Mouse (Mus musculus) midbrain, embryonic 12.5 days (tissue): ENCODE data around the gene Btnl4. TPM values are rescaled to one million over a fixed set of nuclear protein-coding genes. Genes with fewer than 3 reads are reported as not detected.
"Not testable (repeated sequence)": the region's sequence is repeated elsewhere in the genome, so short reads cannot be mapped to it uniquely, and the experiment has no call there.

Experiments
- ATAC-seq: fragments of 200-750 bp; cut with Nextera tagmentation; 2 replicates; pipeline ENCODE4 v1.8.0; 2017; ENCODE audit warnings: low read depth, moderate TSS enrichment, moderate library complexity; ENCODE audit not compliant: low FRiP score
- H3K27ac ChIP-seq: fragments of 300-500 bp; sonication (generic); replicated peaks from 2 replicates; pipeline ENCODE4 v1.5.1; 2016; ENCODE audit warnings: mild to moderate bottlenecking
- H3K27me3 ChIP-seq: fragments of 300-500 bp; sonication (generic); 2 replicates; pipeline ENCODE4 v1.6.1; 2016; ENCODE audit warnings: mild to moderate bottlenecking
- H3K36me3 ChIP-seq: fragments of 300-500 bp; sonication (generic); 2 replicates; pipeline ENCODE4 v1.6.1; 2016
- H3K4me1 ChIP-seq: fragments of 300-500 bp; sonication (generic); 2 replicates; pipeline ENCODE4 v1.6.1; 2016
- H3K4me2 ChIP-seq: fragments of 300-500 bp; sonication (generic); replicated peaks from 2 replicates; pipeline ENCODE4 v1.6.1; 2016; ENCODE audit warnings: mild to moderate bottlenecking, moderate library complexity
- H3K4me3 ChIP-seq: fragments of 300-500 bp; sonication (generic); 2 replicates; pipeline ENCODE4 v1.5.1; 2016; ENCODE audit warnings: mild to moderate bottlenecking
- H3K9ac ChIP-seq: fragments of 300-500 bp; sonication (generic); replicated peaks from 2 replicates; pipeline ENCODE4 v1.6.1; 2016; ENCODE audit warnings: mild to moderate bottlenecking, moderate library complexity
- H3K9me3 ChIP-seq: fragments of 300-500 bp; sonication (generic); 2 replicates; pipeline ENCODE4 v1.6.1; 2016; ENCODE audit warnings: mild to moderate bottlenecking
- WGBS: fragments of 180-500 bp; shearing (Covaris S2); methylation state at CpG from one replicate; pipeline ENCODE4 v1.1.7; 2016; 5-methylcytosine and 5-hydroxymethylcytosine counted together
- polyA plus RNA-seq: library from polyadenylated mRNA; unstranded; fragments of >200 nt; fragmentation: Nextera tagmentation; extraction: Ambion mirVana; gene quantifications from 2 replicates; pipeline ENCODE4 v1.2.1, GENCODE M21; 2016

The Btnl4 gene
- not detected in 2 replicates for polyA plus RNA-seq

DNA sequence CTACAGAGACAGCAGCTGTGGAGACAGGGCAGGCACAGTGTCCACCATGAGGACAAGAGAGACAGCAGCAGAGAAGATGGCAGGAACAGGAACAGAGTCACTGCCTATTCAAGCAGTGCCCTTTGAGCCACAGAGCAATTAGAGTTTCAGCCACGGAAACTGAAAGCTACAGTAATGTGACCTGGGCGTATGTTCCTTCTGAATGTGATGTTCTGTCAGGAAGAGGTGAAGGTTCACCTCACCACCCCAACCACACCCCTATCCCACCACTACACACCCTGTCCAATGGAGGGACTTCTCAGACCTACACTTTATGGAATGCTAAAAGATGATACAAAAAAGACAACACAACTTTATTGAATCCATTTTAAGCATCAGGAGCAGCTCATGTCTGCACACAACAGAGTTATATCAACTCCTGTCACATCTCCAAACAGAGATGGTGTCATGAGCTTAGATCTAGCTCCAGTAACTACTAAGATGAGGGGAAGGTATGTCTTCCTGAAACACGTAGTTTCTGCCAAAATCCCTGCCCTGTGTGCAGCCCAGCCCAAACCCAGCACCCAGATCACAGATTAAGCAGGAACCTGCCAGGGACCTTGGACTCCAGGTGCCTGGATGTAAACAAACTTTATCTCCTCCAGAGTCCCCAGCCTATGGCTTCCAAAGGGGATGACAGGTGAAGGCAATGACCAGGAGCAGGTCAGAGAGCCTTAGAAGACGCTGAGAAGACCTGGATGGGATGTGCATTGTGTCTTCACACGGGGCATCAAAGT is at the start of gene Btnl4:
Gene Btnl4 (minus strand): TSS at position 81 of the 776 bp plus-strand sequence.
- not testable (repeated sequence) for H3K27me3 ChIP-seq, H3K4me1 ChIP-seq, H3K4me2 ChIP-seq, H3K27ac ChIP-seq, H3K4me3 ChIP-seq, ATAC-seq, H3K36me3 ChIP-seq, H3K9ac ChIP-seq, H3K9me3 ChIP-seq
- WGBS: 87% methylated on average over 5 of the region's 5 CpGs

DNA sequence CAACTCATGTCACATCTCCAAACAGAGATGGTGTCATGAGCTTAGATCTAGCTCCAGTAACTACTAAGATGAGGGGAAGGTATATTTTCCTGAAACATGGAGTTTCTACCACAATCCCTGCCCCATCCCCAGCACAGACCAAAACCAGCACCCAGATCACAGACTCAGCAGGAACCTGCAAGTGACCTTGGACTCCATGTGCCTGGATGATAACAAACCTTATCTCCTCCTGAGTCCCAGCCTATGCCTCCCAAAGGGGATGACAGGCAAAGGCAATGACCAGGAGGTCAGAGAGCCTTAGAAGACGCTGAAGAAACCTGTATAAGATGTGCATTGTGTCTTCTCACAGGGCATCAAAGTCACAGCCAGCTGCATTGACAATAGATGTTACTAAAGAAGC is 41.9 kb upstream of the Btnl4 start:
- ATAC-seq: no peak
- no peaks in the 10 kb centered on the region for H3K9me3 ChIP-seq
- H3K4me2 ChIP-seq: no peak overlapping the region
- WGBS: 62% methylated on average over 1 of the region's 1 CpGs
- no peaks in the 10 kb centered on the region for H3K36me3 ChIP-seq
- H3K27ac ChIP-seq: no peak overlapping the region
- no peak overlapping the region for H3K4me3 ChIP-seq
- H3K27me3 ChIP-seq: no peaks in the 10 kb centered on the region
- H3K9ac ChIP-seq: no peak overlapping the region
- no peaks in the 10 kb centered on the region for H3K4me1 ChIP-seq

DNA sequence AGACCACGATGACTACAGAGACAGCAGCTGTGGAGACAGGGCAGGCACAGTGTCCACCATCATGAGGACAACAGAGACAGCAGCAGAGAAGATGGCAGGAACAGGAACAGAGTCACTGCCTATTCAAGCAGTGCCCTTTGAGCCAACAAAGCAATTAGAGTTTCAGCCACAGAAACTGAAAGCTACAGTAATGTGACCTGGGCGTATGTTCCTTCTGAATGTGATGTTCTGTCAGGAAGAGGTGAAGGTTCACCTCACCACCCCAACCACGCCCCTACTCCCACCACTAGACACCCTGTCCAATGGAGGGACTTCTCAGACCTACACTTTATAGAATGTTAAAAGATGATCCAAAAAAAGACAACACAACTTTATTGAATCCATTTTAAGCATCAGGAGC is 41.5 kb upstream of the Btnl4 start:
- not testable (repeated sequence) for H3K27me3 ChIP-seq, H3K4me1 ChIP-seq, H3K4me2 ChIP-seq, H3K27ac ChIP-seq, H3K36me3 ChIP-seq, ATAC-seq, H3K4me3 ChIP-seq, H3K9me3 ChIP-seq, H3K9ac ChIP-seq
- WGBS: 86% methylated on average over 3 of the region's 3 CpGs

DNA sequence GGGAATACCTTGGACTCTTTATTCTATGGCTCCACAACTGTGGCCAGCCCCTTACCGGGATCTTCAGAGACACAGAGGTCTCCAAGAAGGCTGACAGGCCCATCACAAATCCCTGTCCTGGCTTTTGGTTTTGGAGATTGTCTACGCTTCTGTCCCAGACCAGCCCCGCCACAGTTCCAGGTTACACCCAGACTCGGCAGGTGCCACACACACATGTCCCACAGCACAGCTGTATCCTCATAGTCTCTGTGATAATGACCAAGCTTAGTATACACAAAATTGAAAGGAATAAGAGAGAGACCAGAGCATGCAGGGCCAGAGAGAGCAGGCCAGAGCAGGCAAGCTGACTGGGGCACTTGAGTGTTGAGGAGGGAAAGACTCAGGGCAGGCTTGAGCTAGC is 40.7 kb upstream of the Btnl4 start:
- Histone ChIP-seq H3K9me3 (no peaks in the 10 kb centered on the region), H3K36me3 (no peaks in the 10 kb centered on the region), H3K4me3 (no peak overlapping the region), H3K4me2 (no peak overlapping the region), H3K9ac (no peak overlapping the region), H3K27me3 (no peaks in the 10 kb centered on the region), H3K27ac (no peak overlapping the region), H3K4me1 (no peaks in the 10 kb centered on the region)
- 88% methylated on average over 4 of the region's 4 CpGs for WGBS
- no peak for ATAC-seq

DNA sequence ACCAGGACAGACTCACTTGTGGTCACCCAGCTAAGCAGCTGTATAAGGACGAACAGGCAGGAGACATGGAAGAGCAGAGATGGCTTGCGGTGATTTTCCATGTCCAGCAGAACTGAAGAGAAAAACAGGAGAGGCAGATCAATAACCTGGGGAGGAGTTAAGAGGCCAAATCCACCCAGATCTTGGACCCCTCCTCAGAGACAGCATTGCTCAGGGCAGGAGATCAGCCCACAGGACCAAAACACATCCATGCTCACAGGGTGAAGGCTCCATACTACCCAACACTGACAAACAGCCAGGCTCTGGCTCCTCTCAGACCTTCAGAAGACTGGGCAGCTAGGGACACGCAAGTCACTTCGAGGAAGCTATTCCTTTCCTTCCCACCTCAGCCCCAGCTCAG is 40.1 kb upstream of the Btnl4 start, which contains the start of gene Btnl6:
Gene Btnl6 (minus strand): TSS at position 101 of the 400 bp plus-strand sequence.
- Histone ChIP-seq H3K4me1 (no peaks in the 10 kb centered on the region), H3K4me2 (no peak within 1 kb of the TSS), H3K27ac (no peak within 1 kb of the TSS), H3K36me3 (no peaks in the 10 kb centered on the region), H3K4me3 (no peak within 1 kb of the TSS), H3K27me3 (no peaks in the 10 kb centered on the region), H3K9me3 (no peaks in the 10 kb centered on the region), H3K9ac (no peak within 1 kb of the TSS)
- no peak for ATAC-seq
- 89% methylated on average over 4 of the region's 4 CpGs for WGBS

DNA sequence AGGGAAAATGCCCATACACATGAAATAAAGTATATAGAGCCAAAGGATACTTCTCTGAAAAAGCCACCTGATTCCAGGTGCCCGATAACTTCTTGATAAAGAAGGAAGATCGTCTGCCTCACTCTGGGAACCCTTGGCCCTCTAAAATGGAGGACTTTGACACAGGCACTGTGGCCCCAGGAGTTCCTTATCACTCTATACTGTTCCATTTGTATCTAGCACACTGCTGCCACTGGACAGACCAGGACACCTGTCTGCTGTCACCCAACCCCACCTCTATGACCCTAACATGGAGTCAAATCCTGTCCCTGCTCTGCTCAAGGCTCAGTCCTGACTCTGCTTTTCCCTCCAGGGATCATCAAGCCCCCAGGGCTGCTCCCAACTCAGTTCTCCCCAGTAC is 39.4 kb upstream of the Btnl4 start:
- Histone ChIP-seq H3K9me3 (no peaks in the 10 kb centered on the region), H3K27ac (no peak overlapping the region), H3K36me3 (no peaks in the 10 kb centered on the region), H3K27me3 (no peaks in the 10 kb centered on the region), H3K4me1 (no peaks in the 10 kb centered on the region), H3K9ac (no peak overlapping the region), H3K4me3 (no peak overlapping the region), H3K4me2 (no peak overlapping the region)
- 80% methylated on average over 2 of the region's 2 CpGs for WGBS
- no peak for ATAC-seq

DNA sequence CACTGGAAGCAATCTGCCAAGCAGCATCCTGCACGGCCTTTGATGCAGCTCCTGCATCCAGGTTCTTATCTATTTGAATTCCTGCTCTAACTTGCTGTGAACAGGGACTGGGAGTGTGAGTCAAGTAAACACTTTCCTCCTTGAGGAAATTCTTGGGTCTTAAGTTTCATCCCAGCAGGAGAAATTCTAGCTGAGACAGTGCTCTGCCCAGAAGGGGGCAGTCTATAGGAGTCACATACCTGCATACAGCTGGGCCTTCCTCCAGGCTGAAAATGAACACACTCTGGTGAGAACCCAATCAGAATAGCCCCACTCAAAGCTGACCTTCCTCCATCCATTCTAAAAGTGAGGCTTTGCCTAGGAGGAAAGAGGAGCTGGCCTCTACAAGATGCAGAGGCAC is 34.6 kb upstream of the Btnl4 start:
- not testable (repeated sequence) for H3K4me3 ChIP-seq, H3K9ac ChIP-seq, H3K4me1 ChIP-seq, H3K36me3 ChIP-seq, H3K9me3 ChIP-seq, H3K27me3 ChIP-seq, ATAC-seq, H3K4me2 ChIP-seq, H3K27ac ChIP-seq
- 76% methylated on average over 1 of the region's 1 CpGs for WGBS

DNA sequence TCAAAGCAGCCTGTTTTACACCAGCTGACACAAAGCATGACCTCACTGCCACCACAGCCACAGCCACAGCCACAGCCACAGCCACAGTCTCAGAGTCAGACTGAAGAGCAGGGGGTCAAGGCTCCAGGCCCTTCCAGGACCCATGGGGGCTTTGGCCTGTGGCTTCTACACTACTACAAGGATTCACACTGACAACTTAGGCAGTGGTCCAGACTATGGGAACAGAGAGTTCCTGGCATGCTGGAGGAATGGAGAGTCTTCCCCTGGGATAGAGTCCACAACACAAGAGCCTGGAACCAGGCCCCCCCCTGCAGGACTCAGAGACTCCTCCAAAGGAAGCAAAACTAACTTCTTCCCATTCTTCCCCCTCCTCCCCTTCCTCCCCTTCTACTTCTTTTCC is 30.5 kb upstream of the Btnl4 start:
- ATAC-seq: no peak
- no peak overlapping the region for H3K27ac ChIP-seq
- H3K36me3 ChIP-seq: no peaks in the 10 kb centered on the region
- H3K4me2 ChIP-seq: no peak overlapping the region
- H3K4me1 ChIP-seq: no peaks in the 10 kb centered on the region
- H3K9me3 ChIP-seq: no peaks in the 10 kb centered on the region
- H3K9ac ChIP-seq: no peak overlapping the region
- no peaks in the 10 kb centered on the region; the same call in 1 of the 2 replicates for H3K27me3 ChIP-seq
- H3K4me3 ChIP-seq: no peak overlapping the region

DNA sequence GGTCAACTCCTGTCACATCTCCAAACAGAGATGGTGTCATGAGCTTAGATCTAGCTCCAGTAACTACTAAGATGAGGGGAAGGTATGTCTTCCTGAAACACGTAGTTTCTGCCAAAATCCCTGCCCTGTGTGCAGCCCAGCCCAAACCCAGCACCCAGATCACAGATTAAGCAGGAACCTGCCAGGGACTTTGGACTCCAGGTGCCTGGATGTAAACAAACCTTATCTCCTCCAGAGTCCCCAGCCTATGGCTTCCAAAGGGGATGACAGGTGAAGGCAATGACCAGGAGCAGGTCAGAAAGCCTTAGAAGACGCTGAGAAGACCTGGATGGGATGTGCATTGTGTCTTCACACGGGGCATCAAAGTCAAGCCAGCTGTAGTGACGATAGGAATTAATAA is 20.6 kb upstream of the Btnl4 start:
- not testable (repeated sequence) for H3K4me2 ChIP-seq, ATAC-seq, H3K27ac ChIP-seq, H3K9ac ChIP-seq, H3K27me3 ChIP-seq, H3K4me1 ChIP-seq, H3K4me3 ChIP-seq, H3K36me3 ChIP-seq, H3K9me3 ChIP-seq
- WGBS: 82% methylated on average over 3 of the region's 4 CpGs

DNA sequence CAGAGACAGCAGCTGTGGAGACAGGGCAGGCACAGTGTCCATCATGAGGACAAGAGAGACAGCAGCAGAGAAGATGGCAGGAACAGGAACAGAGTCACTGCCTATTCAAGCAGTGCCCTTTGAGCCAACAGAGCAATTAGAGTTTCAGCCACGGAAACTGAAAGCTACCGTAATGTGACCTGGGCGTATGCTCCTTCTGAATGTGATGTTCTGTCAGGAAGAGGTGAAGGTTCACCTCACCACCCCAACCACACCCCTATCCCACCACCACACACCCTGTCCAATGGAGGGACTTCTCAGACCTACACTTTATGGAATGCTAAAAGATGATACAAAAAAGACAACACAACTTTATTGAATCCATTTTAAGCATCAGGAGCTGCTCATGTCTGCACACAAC is 20.2 kb upstream of the Btnl4 start:
- ATAC-seq, H3K27me3 ChIP-seq, H3K27ac ChIP-seq, H3K9ac ChIP-seq, H3K9me3 ChIP-seq, H3K4me3 ChIP-seq, H3K4me2 ChIP-seq, H3K36me3 ChIP-seq, H3K4me1 ChIP-seq: not testable (repeated sequence)
- 84% methylated on average over 3 of the region's 3 CpGs for WGBS

DNA sequence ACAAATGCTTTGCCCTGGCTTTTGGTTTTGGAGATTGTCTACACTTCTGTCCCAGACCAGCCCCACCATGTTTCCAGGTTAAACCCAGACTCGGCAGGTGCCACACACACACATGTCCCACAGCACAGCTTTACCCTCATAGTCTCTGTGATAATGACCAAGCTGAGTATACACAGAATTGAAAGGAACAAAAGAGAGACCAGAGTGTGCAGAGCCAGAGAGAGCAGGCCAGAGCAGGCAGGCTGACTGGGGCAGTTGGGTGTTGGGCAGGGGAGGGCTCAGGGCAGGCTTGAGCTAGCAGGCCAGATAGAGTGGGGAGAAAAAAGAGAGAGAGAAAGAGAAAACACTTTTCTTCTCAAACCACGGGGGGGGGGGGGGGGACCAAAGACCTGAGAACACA is 19.4 kb upstream of the Btnl4 start:
- no peak for ATAC-seq
- no peaks in the 10 kb centered on the region for H3K4me1 ChIP-seq

DNA sequence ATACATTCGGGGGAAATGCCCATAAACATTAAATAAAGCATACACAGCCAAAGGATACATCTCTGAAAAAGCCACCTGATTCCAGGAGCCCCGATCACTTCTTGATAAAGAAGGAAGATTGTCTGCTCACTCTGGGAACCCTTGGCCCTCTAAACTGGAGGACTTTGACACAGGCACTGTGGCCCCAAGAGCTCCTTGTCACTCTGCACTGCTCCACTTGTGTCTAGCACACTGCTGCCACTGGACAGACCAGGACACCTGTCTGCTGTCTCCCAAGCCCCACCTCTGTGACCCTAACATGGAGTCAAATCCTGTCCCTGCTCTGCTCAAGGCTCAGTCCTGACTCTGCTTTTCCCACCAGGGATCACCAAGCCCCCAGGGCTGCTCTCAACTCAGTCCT is 18.0 kb upstream of the Btnl4 start:
- H3K27me3 ChIP-seq, H3K27ac ChIP-seq, H3K4me1 ChIP-seq, H3K36me3 ChIP-seq, H3K9ac ChIP-seq, H3K4me3 ChIP-seq, H3K9me3 ChIP-seq, H3K4me2 ChIP-seq, ATAC-seq: not testable (repeated sequence)
- 90% methylated on average over 2 of the region's 2 CpGs for WGBS

More for the DNA sequence above, 19.4 kb upstream of the Btnl4 start:
- Histone ChIP-seq H3K9ac (no peak overlapping the region), H3K4me2 (no peak overlapping the region), H3K36me3 (no peaks in the 10 kb centered on the region), H3K4me3 (no peak overlapping the region), H3K27me3 (no peaks in the 10 kb centered on the region), H3K27ac (no peak overlapping the region), H3K9me3 (no peaks in the 10 kb centered on the region)
- WGBS: 88% methylated on average over 1 of the region's 2 CpGs

DNA sequence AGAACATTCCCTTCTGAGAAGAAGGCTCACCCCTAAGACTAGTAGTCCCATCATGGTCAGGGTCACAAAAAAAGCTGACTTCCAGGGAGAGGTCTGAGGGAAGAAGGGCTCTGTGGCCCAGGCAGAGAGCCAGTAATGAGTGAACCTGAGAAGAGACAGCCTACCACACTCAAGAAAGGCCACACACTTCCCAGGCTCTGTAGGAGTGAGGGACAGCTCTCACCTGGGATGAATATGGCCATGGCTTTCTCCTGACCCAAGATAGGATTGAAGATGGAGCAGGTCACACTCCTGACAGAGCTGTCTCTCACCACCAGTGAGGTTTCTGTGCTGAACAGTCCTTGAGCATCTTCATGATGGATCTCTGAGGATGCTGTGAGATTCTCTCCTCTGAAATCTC is 15.7 kb upstream of the Btnl4 start:
- no peaks in the 10 kb centered on the region for H3K27me3 ChIP-seq
- H3K27ac ChIP-seq: no peak overlapping the region
- H3K4me2 ChIP-seq: no peak overlapping the region
- H3K4me3 ChIP-seq: no peak overlapping the region
- H3K9me3 ChIP-seq: no peaks in the 10 kb centered on the region
- ATAC-seq: no peak
- H3K9ac ChIP-seq: no peak overlapping the region
- no peaks in the 10 kb centered on the region for H3K36me3 ChIP-seq
- H3K4me1 ChIP-seq: no peaks in the 10 kb centered on the region
